Mouse (Mus musculus) cortical plate, adult 2 months (tissue): ENCODE measurements around the gene B4galnt3.

Experiments used
- CTCF ChIP-seq: fragments of 200-500 bp; IDR thresholded peaks from 2 replicates; pipeline ENCODE4 v1.5.1; 2011; ENCODE audit warnings: mild to moderate bottlenecking, control low read depth, low read length; ENCODE audit not compliant: insufficient read depth; ENCODE audit errors: extremely low read depth
- POLR2A ChIP-seq: fragments of 200-500 bp; IDR thresholded peaks from 2 replicates; pipeline ENCODE4 v1.6.1; 2011; ENCODE audit warnings: mild to moderate bottlenecking, low read length, control low read depth; ENCODE audit not compliant: insufficient read depth; ENCODE audit errors: extremely low read depth

DNA sequence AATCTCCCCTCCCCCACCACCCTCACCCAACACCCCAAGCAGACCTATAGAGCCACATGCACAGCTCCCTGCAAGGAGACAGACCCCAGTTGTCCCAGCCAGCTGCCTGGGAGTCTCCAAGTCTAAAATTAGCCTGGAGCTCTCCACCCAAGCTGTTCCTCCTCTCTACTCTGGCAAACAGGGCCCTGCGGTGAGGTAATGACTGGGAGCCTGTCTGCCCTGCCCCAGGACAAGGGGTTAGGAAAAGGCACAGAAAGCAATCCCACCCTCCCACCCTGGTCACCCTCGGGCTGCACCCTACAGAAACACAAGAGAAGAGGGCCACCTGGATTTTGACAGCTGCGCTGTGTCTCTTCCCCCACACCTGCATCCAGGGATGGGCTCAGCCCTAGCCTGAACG lies 19.5 kb downstream of the B4galnt3 start:
- TF ChIP-seq CTCF: no peak
- TF ChIP-seq POLR2A: no peak
